Mouse (Mus musculus) myocyte (in vitro differentiated cells): Measurements from ENCODE around the gene Pigk. TPM values are rescaled to one million over a fixed set of nuclear protein-coding genes. Genes with fewer than 3 reads are reported as not detected.

ENCODE experiments used
- H3K27me3 ChIP-seq: one replicate; pipeline ENCODE4 v1.6.1; 2011; ENCODE audit not compliant: control insufficient read depth, insufficient read depth, insufficient read length
- H3K36me3 ChIP-seq: one replicate; pipeline ENCODE4 v1.6.1; 2011; ENCODE audit not compliant: control insufficient read depth, insufficient read depth
- H3K4me2 ChIP-seq: one replicate; pipeline ENCODE4 v1.6.1; 2011; ENCODE audit warnings: low read depth, control low read depth
- H3K4me3 ChIP-seq: one replicate; pipeline ENCODE4 v1.5.1; 2011; ENCODE audit warnings: mild to moderate bottlenecking, control low read depth, moderate library complexity
- H3K79me2 ChIP-seq: one replicate; pipeline ENCODE4 v1.6.1; 2011; ENCODE audit not compliant: control insufficient read depth, insufficient read depth
- H3ac ChIP-seq: one replicate; pipeline ENCODE4 v1.6.1; 2011; ENCODE audit not compliant: control insufficient read depth, insufficient read length
- CEBPB ChIP-seq: IDR thresholded peaks from 2 replicates; pipeline ENCODE4 v1.6.1; 2011; ENCODE audit warnings: mild to moderate bottlenecking, moderate library complexity; ENCODE audit not compliant: poor library complexity, insufficient read depth, severe bottlenecking
- E2F4 ChIP-seq: IDR thresholded peaks from one replicate; pipeline ENCODE4 v1.6.1; 2011; ENCODE audit warnings: mild to moderate bottlenecking, control low read depth, moderate library complexity; ENCODE audit not compliant: insufficient read depth
- MAX ChIP-seq: IDR thresholded peaks from one replicate; pipeline ENCODE4 v1.6.1; 2011; ENCODE audit warnings: low read depth, mild to moderate bottlenecking, control low read depth
- MYOD1 ChIP-seq, 3 experiments: IDR thresholded peaks; one replicate each; pipeline ENCODE4 v1.6.1; 2011; ENCODE audit warnings: control low read depth in 2 of 3, low read depth in 2 of 3, mild to moderate bottlenecking in 2 of 3, moderate library complexity in 1 of 3; ENCODE audit not compliant: insufficient read length in 2 of 3, control insufficient read depth in 1 of 3
- MYOG ChIP-seq, 3 experiments: IDR thresholded peaks; one replicate each; pipeline ENCODE4 v1.6.1; 2011; ENCODE audit warnings: control low read depth in 2 of 3, low read depth in 2 of 3, mild to moderate bottlenecking in 2 of 3; ENCODE audit not compliant: insufficient read length in 2 of 3, control insufficient read depth in 1 of 3, insufficient read depth in 1 of 3
- POLR2A ChIP-seq: IDR thresholded peaks from one replicate; pipeline ENCODE4 v1.6.1; 2011; ENCODE audit warnings: low read depth, mild to moderate bottlenecking, control low read depth, moderate library complexity; ENCODE audit not compliant: insufficient read length
- POLR2AphosphoS2 ChIP-seq: IDR thresholded peaks from one replicate; pipeline ENCODE4 v1.6.1; 2011; ENCODE audit warnings: low read depth, control low read depth; ENCODE audit not compliant: insufficient read length
- REST ChIP-seq: IDR thresholded peaks from one replicate; pipeline ENCODE4 v1.6.1; 2011; ENCODE audit warnings: mild to moderate bottlenecking, control low read depth, moderate library complexity; ENCODE audit not compliant: insufficient read depth, insufficient read length
- SRF ChIP-seq: IDR thresholded peaks from one replicate; pipeline ENCODE4 v1.6.1; 2011; ENCODE audit warnings: low read depth; ENCODE audit not compliant: control insufficient read depth, insufficient read length
- TCF12 ChIP-seq: IDR thresholded peaks from one replicate; pipeline ENCODE4 v1.6.1; 2011; ENCODE audit warnings: mild to moderate bottlenecking, control low read depth; ENCODE audit not compliant: poor library complexity, insufficient read depth, severe bottlenecking
- TCF3 ChIP-seq: IDR thresholded peaks from one replicate; pipeline ENCODE4 v1.6.1; 2011; ENCODE audit warnings: low read depth, control low read depth; ENCODE audit not compliant: insufficient read length
- USF1 ChIP-seq: IDR thresholded peaks from one replicate; pipeline ENCODE4 v1.6.1; 2011; ENCODE audit warnings: low read depth, mild to moderate bottlenecking, control low read depth, moderate library complexity
- polyA plus RNA-seq: library from polyadenylated mRNA; unstranded; fragments of >200 nt; fragmentation: generic; extraction: Trizol; gene quantifications from one replicate; pipeline ENCODE4 v1.2.1, GENCODE M21; 2012; ENCODE audit warnings: missing spikeins

Pigk gene
- polyA plus RNA-seq, 1 experiment, result 20.7 TPM

DNA sequence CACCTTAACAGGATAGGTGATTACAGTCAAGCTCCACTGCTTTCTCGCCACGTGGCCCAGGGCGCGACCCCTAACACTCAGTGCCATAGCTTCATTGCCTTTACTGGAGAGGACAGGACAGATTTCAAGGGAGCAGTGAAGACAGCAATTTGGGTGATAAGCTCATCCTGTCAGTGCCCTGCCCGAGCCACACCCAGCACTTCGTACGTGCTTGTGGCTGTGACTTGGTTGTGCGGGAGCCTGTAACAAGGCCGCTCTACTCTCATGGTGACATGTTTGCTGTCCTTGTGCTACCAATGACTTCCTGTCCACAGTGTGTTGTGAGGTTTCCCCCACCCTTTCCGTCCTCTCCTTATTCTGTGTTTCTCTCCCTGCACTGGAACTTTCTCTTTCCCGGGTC, 20.2 kb downstream of the Pigk start:
- no peak overlapping the region for H3K4me2 ChIP-seq
- H3K79me2 ChIP-seq, result peaks cover 5% of the 10 kb centered on the region
- no peak overlapping the region for H3ac ChIP-seq
- H3K4me3 ChIP-seq, result no peak overlapping the region
- no peak for TF ChIP-seq POLR2AphosphoS2
- no peak for TF ChIP-seq SRF
- no peak for TF ChIP-seq TCF3
- no peak for TF ChIP-seq CEBPB
- TF ChIP-seq USF1, result no peak
- TF ChIP-seq REST, result no peak
- TF ChIP-seq POLR2A, result no peak
- no peak for TF ChIP-seq TCF12
- no peak for TF ChIP-seq MYOG (IDR thresholded peaks at IDR 0.05; ENCODE audit: control insufficient read depth in 1 of 3, insufficient read depth in 1 of 3, insufficient read length in 2 of 3, low read depth in 2 of 3)
- no peak for TF ChIP-seq E2F4
- TF ChIP-seq MAX, result no peak
- TF ChIP-seq MYOD1 (IDR thresholded peaks at IDR 0.05; ENCODE audit: control insufficient read depth in 1 of 3, insufficient read length in 2 of 3, low read depth in 2 of 3), result no peak
- no peaks in the 10 kb centered on the region for H3K36me3 ChIP-seq
- no peaks in the 10 kb centered on the region for H3K27me3 ChIP-seq

DNA sequence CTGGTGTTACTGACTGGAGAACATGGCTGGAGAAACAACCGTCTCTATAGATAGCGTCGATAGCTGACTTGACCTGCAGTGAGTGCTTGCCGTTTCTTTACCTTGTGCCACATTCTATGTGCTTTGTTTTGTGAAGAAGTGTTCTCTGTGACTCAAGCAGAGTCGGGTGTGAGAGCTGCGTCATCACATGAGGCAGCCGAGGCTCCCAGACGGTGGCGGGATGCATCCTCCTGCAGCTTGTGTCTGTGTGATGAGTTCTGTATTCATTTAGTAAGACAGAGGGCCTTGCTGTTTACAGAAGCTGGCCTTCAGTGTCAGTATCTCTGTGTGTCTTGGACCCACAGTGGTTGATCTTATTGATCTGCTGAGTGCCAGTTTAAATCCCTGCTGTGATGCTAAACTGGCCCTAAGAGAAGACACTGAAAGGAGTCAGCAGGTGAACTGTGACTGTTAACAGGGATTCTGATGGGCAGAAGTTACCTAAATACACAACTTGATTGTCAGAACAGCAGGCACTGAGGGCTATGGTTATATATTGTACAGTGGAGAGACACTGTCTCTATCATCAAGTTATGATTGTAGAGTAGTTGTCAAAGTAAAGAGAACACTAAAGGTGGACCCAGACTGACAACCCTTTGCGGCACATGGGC, 21.8 kb downstream of the Pigk start:
- TF ChIP-seq E2F4 (no peak), SRF (no peak), USF1 (no peak), POLR2AphosphoS2 (no peak), MAX (no peak), CEBPB (no peak), MYOG (IDR thresholded peaks at IDR 0.05; ENCODE audit: control insufficient read depth in 1 of 3, insufficient read depth in 1 of 3, insufficient read length in 2 of 3, low read depth in 2 of 3) (no peak), REST (no peak), POLR2A (no peak), MYOD1 (IDR thresholded peaks at IDR 0.05; ENCODE audit: control insufficient read depth in 1 of 3, insufficient read length in 2 of 3, low read depth in 2 of 3) (no peak), TCF12 (no peak), TCF3 (no peak)
- H3K4me2 ChIP-seq, result no peak overlapping the region
- no peak overlapping the region for H3K4me3 ChIP-seq
- no peak overlapping the region for H3ac ChIP-seq
- no peaks in the 10 kb centered on the region for H3K27me3 ChIP-seq
- peaks cover 2% of the 10 kb centered on the region for H3K36me3 ChIP-seq
- H3K79me2 ChIP-seq, result peaks cover 5% of the 10 kb centered on the region

- H3K36me3 ChIP-seq, result peaks cover 7% of the 10 kb centered on the region
- no peak overlapping the region for H3K4me3 ChIP-seq
- no peaks in the 10 kb centered on the region for H3K27me3 ChIP-seq
- no peak overlapping the region for H3ac ChIP-seq
- TF ChIP-seq MYOD1 (IDR thresholded peaks at IDR 0.05; ENCODE audit: control insufficient read depth in 1 of 3, insufficient read length in 2 of 3, low read depth in 2 of 3), result no peak
- TF ChIP-seq TCF3, result no peak
- TF ChIP-seq MYOG (IDR thresholded peaks at IDR 0.05; ENCODE audit: control insufficient read depth in 1 of 3, insufficient read depth in 1 of 3, insufficient read length in 2 of 3, low read depth in 2 of 3), result no peak
- no peaks in the 10 kb centered on the region for H3K79me2 ChIP-seq
- no peak overlapping the region for H3K4me2 ChIP-seq
These were observed 30.4 kb downstream of the Pigk start for GRCm38 (mm10) chr3:152744301-152744700.

GRCm38 (mm10) chr3:152745611-152746010, 31.7 kb downstream of the Pigk start:
- H3K4me3 ChIP-seq, result no peak overlapping the region
- no peaks in the 10 kb centered on the region for H3K27me3 ChIP-seq
- H3K36me3 ChIP-seq, result peaks cover 6% of the 10 kb centered on the region
- no peaks in the 10 kb centered on the region for H3K79me2 ChIP-seq
- H3K4me2 ChIP-seq, result no peak overlapping the region
- no peak for TF ChIP-seq E2F4
- no peak for TF ChIP-seq SRF
- TF ChIP-seq POLR2A, result no peak
- no peak for TF ChIP-seq POLR2AphosphoS2
- no peak for TF ChIP-seq USF1
- no peak for TF ChIP-seq MYOD1 (IDR thresholded peaks at IDR 0.05; ENCODE audit: control insufficient read depth in 1 of 3, insufficient read length in 2 of 3, low read depth in 2 of 3)
- no peak for TF ChIP-seq MAX
- no peak for TF ChIP-seq MYOG (IDR thresholded peaks at IDR 0.05; ENCODE audit: control insufficient read depth in 1 of 3, insufficient read depth in 1 of 3, insufficient read length in 2 of 3, low read depth in 2 of 3)
- TF ChIP-seq TCF12, result no peak
- TF ChIP-seq TCF3, result no peak
- TF ChIP-seq CEBPB, result no peak
- no peak for TF ChIP-seq REST
- H3ac ChIP-seq, result no peak overlapping the region

GRCm38 (mm10) chr3:152749461-152749871, 35.6 kb downstream of the Pigk start:
- H3K27me3 ChIP-seq, result no peaks in the 10 kb centered on the region

More at GRCm38 (mm10) chr3:152749461-152749871, 35.6 kb downstream of the Pigk start:
- no peak overlapping the region for H3K4me2 ChIP-seq
- TF ChIP-seq TCF12 (no peak), CEBPB (no peak), POLR2A (no peak), E2F4 (no peak), MYOD1 (IDR thresholded peaks at IDR 0.05; ENCODE audit: control insufficient read depth in 1 of 3, insufficient read length in 2 of 3, low read depth in 2 of 3) (no peak), SRF (no peak), POLR2AphosphoS2 (no peak), USF1 (no peak), REST (no peak), TCF3 (no peak), MYOG (IDR thresholded peaks at IDR 0.05; ENCODE audit: control insufficient read depth in 1 of 3, insufficient read depth in 1 of 3, insufficient read length in 2 of 3, low read depth in 2 of 3) (no peak)
- no peak overlapping the region for H3ac ChIP-seq
- H3K36me3 ChIP-seq, result peaks cover 4% of the 10 kb centered on the region
- no peaks in the 10 kb centered on the region for H3K79me2 ChIP-seq
- H3K4me3 ChIP-seq, result no peak overlapping the region
